Comparison of ENCODE assay signal across 18 mouse cellular contexts in genomic region chr8:91530656-91531055, GRCm38 (mm10).
"Had no signal": no experiment of that assay in that cellular context is flagged by ENCODE, and none has a peak within 500 bp of the region (broad histone marks: within the 10 kb centered on the region; RNA-seq: fewer than 3 reads in every experiment).

No protein-coding gene starts in this region.

- H3K9me3 ChIP-seq: midbrain, embryonic 10.5 days; midbrain, embryonic 12.5 days; neural tube, embryonic 13.5 days; neural tube, embryonic 15.5 days had no signal

- H3K27ac ChIP-seq: midbrain, embryonic 10.5 days; midbrain, embryonic 12.5 days; neural tube, embryonic 13.5 days; neural tube, embryonic 15.5 days had no signal

- H3K36me3 ChIP-seq: midbrain, embryonic 10.5 days; midbrain, embryonic 12.5 days; neural tube, embryonic 13.5 days; neural tube, embryonic 15.5 days had no signal

- DNase-seq: lung, adult 18-20 months; lung, embryonic 14.5 days; lung, postnatal 4 days; midbrain, embryonic 14.5 days; retina, postnatal 1 day; right cerebral cortex, adult 18-20 months; right cerebral cortex, postnatal 25 days; right cerebral cortex, postnatal 4 days; spleen, adult 18-20 months; thymus, adult 18-20 months; thymus, postnatal 14 days; thymus, postnatal 36 days had no signal

- H3K4me2 ChIP-seq: lung, embryonic 14.5 days; midbrain, embryonic 12.5 days; neural tube, embryonic 13.5 days; neural tube, embryonic 15.5 days had no signal

- ATAC-seq: midbrain, embryonic 16.5 days had no signal

- H3K4me3 ChIP-seq: midbrain, embryonic 10.5 days; midbrain, embryonic 12.5 days; myocyte; neural tube, embryonic 13.5 days; neural tube, embryonic 15.5 days had no signal

- H3K9ac ChIP-seq: lung, embryonic 14.5 days; midbrain, embryonic 12.5 days; neural tube, embryonic 13.5 days; neural tube, embryonic 15.5 days had no signal
